Mouse (Mus musculus): ENCODE data around the gene Ehmt1. TPM values are rescaled to one million over a fixed set of nuclear protein-coding genes. Genes with fewer than 3 reads are reported as not detected.
A peak's percentile ranks its signal among the peaks of the same experiment; 100 is the strongest.

Gene Ehmt1
- polyA plus RNA-seq, 1 experiment: 0.72 TPM

DNA sequence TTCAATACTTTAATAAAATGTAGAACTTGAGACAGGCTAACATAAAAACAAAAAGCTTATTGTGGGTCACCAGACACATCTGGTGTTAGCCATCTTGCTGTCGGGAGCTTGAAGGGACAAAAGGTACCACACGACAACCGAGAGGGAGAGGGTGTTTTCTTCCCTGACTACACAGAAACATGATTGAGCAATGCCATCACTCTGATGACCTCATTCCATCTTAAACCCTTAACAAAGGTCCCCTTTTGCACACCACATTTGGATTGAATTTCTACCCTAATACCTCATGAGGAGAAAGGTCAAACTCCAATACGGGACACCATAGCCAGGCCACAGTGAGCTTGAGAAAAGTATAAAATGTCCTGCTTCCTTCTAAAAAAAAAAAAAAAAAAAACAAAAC, 132.2 kb downstream of the Ehmt1 start:
- no peak for TF ChIP-seq GATA1 (IDR thresholded peaks at IDR 0.05; ENCODE audit: low read length)
- TF ChIP-seq TAL1 (IDR thresholded peaks at IDR 0.05; ENCODE audit: low read length): no peak
- peaks cover 19% of the 10 kb centered on the region for H3K36me3 ChIP-seq (ENCODE audit: control insufficient read depth)
- no peaks in the 10 kb centered on the region for H3K27me3 ChIP-seq (ENCODE audit: control insufficient read depth)
- no peaks in the 10 kb centered on the region for H3K9me3 ChIP-seq (ENCODE audit: control insufficient read depth, low read length)
- H3K4me1 ChIP-seq (ENCODE audit: control insufficient read depth): no peaks in the 10 kb centered on the region
- H3K4me3 ChIP-seq (replicated peaks): no peak overlapping the region

DNA sequence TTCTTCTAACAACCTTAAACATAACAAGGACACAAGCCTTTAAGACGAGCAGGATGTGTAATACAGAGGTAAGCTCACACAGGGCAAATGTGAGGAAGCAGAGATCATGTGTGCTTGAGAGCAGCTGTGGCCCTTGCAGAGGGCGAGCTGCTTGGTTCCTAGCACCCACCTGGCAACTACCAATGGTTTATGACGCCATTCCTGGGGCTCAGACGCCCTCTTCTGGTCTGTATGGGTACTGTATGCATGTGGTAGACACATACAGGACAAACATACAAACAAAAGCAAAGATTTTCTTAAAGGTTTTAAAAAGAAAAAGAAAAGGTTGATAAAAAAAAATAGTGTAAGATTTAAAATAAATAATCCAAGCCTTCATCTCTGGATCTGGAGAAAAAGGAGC, 138.2 kb downstream of the Ehmt1 start:
- Histone ChIP-seq H3K27me3 (ENCODE audit: control insufficient read depth) (no peaks in the 10 kb centered on the region), H3K9me3 (ENCODE audit: control insufficient read depth, low read length) (no peaks in the 10 kb centered on the region; the same call in 1 of the 2 replicates), H3K36me3 (ENCODE audit: control insufficient read depth) (no peaks in the 10 kb centered on the region), H3K4me1 (ENCODE audit: control insufficient read depth) (no peaks in the 10 kb centered on the region), H3K4me3 (replicated peaks) (no peak overlapping the region)
- TF ChIP-seq TAL1 (IDR thresholded peaks at IDR 0.05; ENCODE audit: low read length): no peak
- no peak for TF ChIP-seq GATA1 (IDR thresholded peaks at IDR 0.05; ENCODE audit: low read length)

DNA sequence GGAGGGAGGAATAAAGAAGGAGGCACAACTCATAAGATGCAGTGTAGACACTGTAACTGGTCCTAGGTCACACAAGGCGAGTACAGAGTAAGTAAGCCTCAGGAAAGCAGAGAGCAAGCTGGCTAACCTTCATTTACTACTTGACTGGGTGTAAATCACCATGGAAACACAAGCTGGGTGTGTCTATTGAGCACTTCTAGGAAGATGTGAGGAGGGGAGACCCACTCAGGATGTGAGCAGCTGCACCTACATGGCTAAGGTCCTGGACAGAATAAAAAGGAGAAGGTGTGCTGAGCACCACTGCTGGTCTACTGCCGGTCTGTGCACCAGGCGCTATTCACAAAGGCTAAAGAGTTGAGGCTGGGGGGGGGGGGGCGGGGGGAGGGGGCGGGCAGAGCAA, 142.6 kb downstream of the Ehmt1 start:
- TF ChIP-seq TAL1 (IDR thresholded peaks at IDR 0.05; ENCODE audit: low read length) (no peak), GATA1 (IDR thresholded peaks at IDR 0.05; ENCODE audit: low read length) (no peak)
- no peaks in the 10 kb centered on the region for H3K27me3 ChIP-seq (ENCODE audit: control insufficient read depth)
- no peaks in the 10 kb centered on the region for H3K36me3 ChIP-seq (ENCODE audit: control insufficient read depth)
- no peaks in the 10 kb centered on the region for H3K4me1 ChIP-seq (ENCODE audit: control insufficient read depth)
- no peak overlapping the region for H3K4me3 ChIP-seq (replicated peaks)
- H3K9me3 ChIP-seq (ENCODE audit: control insufficient read depth, low read length): no peaks in the 10 kb centered on the region; the same call in 1 of the 2 replicates

DNA sequence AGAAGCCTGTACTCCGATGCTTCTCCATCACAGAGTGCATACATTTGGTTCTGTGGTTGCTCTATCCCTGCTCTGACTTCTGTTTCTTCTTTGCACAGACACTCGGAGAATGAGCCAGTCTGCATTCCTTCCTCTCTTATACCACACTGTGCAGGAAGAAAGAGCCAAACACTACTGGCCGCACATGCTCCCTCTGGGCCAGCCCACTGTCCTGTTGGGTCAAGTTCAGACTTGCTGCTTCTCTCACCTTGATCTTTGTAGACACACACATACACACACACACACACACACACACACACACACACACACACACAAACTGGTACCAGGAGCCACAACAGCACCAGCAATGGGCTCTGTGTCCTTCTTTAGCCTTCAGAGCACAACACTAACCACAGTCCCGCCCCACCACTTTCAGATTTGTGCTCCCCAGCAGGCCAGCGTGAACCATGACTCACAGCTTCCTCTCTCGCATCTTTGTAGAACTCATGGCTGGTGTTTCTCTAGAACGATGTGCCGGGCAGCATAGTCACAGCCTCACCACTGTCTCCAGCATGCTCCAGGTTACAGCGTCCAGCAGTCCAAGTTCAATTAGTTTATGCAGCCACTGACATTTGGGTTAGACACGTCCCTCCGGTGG, 143.3 kb downstream of the Ehmt1 start:
- TF ChIP-seq TAL1 (IDR thresholded peaks at IDR 0.05; ENCODE audit: low read length): no peak
- no peak for TF ChIP-seq GATA1 (IDR thresholded peaks at IDR 0.05; ENCODE audit: low read length)
- Histone ChIP-seq H3K36me3 (ENCODE audit: control insufficient read depth) (no peaks in the 10 kb centered on the region), H3K9me3 (ENCODE audit: control insufficient read depth, low read length) (no peaks in the 10 kb centered on the region), H3K4me3 (replicated peaks) (no peak overlapping the region), H3K4me1 (ENCODE audit: control insufficient read depth) (no peaks in the 10 kb centered on the region), H3K27me3 (ENCODE audit: control insufficient read depth) (no peaks in the 10 kb centered on the region)

DNA sequence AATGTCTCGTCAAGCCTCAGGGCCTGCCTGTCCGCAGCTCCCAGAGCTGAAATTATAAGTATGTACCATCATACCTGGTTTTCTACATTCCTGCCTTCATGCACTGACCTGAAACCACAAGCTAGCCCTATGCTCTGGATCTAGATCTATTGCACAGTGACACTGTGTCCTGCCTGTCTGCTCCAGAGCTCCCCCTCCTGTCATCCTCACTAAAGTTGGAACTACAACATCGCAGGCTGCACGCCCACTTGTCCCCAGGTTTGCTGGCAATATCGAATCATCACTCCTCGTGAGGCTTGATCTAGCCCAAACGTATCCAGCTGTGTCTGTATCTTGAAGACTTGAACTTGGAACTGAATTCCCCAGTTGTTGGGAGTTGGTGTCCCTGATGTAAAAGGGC, 144.6 kb downstream of the Ehmt1 start:
- TF ChIP-seq TAL1 (IDR thresholded peaks at IDR 0.05; ENCODE audit: low read length) (no peak), GATA1 (IDR thresholded peaks at IDR 0.05; ENCODE audit: low read length) (no peak)
- no peaks in the 10 kb centered on the region for H3K9me3 ChIP-seq (ENCODE audit: control insufficient read depth, low read length)

DNA sequence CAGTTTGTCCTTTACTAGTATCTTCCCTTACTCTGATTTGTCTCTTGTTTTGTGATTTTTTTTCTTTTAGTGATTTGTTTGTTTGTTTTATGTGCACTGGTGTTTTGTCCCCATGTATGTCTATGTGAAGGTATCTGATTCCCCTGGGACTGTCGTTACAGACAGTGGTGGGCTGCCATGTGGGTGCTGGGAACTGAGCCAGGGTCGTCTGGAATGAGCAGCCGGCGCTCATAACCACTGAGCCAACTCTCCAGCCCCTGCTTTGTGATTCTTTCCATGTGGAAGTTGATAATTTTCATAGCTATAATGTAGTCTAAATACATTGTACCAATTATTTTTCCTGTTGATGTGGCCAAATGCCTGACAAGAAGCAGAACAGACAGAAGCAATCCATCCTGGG, 148.6 kb downstream of the Ehmt1 start:
- Histone ChIP-seq H3K4me1 (ENCODE audit: control insufficient read depth) (no peaks in the 10 kb centered on the region), H3K27me3 (ENCODE audit: control insufficient read depth) (peaks cover 4% of the 10 kb centered on the region), H3K4me3 (replicated peaks) (no peak overlapping the region), H3K36me3 (ENCODE audit: control insufficient read depth) (no peaks in the 10 kb centered on the region), H3K9me3 (ENCODE audit: control insufficient read depth, low read length) (no peaks in the 10 kb centered on the region)
- TF ChIP-seq TAL1 (IDR thresholded peaks at IDR 0.05; ENCODE audit: low read length) (no peak), GATA1 (IDR thresholded peaks at IDR 0.05; ENCODE audit: low read length) (no peak)

More for the DNA sequence above, 144.6 kb downstream of the Ehmt1 start:
- Histone ChIP-seq H3K4me1 (ENCODE audit: control insufficient read depth) (no peaks in the 10 kb centered on the region), H3K36me3 (ENCODE audit: control insufficient read depth) (no peaks in the 10 kb centered on the region), H3K27me3 (ENCODE audit: control insufficient read depth) (no peaks in the 10 kb centered on the region), H3K4me3 (replicated peaks) (no peak overlapping the region)

DNA sequence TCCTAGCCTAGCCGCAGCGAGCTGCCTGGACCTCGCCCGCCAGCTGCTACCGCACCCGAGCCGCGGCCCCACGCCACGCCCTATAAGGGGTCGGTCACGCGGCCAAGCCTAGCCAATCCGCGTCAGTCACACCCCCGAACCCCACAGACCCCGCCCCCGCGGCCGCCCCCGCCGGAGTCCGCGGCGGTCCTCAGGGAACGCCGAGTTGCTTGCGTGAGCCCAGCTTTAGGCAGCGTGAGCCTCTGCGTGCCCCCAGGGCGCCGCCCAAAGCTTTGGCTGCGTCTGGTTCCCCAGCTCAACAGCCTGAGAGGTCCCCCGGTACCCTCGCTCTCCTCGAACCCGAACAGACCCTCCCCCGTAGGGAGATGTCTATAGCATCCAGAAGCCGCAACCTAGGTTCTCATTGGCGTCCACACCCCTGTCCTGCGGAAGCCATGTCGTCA, 156.3 kb downstream of the Ehmt1 start, which contains the start of gene Cacna1b:
Gene Cacna1b, minus strand, starts transcription at position 38 of the 443 bp plus-strand sequence.
- Histone ChIP-seq H3K4me3 (replicated peaks) (peak within 1 kb of the TSS; percentile 32), H3K27me3 (ENCODE audit: control insufficient read depth) (peaks cover 48% of the 10 kb centered on the region)

DNA sequence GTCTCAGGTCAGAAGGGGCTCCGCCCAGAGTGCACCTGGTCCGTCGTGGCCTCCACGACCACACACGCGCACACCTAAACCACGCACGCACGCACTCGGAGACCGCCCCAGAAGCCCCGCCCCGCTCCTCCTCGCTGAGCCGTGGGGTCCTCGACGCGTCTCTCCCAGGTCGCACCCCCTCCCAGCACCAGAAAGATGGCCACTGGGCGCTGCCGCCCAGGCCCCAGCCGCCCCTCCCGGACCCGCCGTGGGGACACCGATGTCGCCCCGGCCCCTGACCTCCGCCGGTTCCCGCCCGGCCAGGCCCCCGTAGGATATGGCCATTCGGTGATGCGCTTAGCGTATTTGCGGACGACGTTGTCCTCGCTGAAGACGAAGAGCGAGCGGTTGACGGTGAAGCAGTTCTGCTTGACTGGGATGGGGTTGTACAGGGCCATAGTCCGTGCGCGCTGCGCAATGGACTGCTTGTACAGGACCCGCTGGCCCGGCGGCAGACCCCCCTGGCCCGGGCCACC, 156.9 kb downstream of the Ehmt1 start:
- Histone ChIP-seq H3K4me1 (ENCODE audit: control insufficient read depth) (peaks cover 13% of the 10 kb centered on the region), H3K4me3 (replicated peaks) (no peak overlapping the region), H3K36me3 (ENCODE audit: control insufficient read depth) (no peaks in the 10 kb centered on the region), H3K9me3 (ENCODE audit: control insufficient read depth, low read length) (no peaks in the 10 kb centered on the region), H3K27me3 (ENCODE audit: control insufficient read depth) (peaks cover 48% of the 10 kb centered on the region)
- TF ChIP-seq TAL1 (IDR thresholded peaks at IDR 0.05; ENCODE audit: low read length) (no peak), GATA1 (IDR thresholded peaks at IDR 0.05; ENCODE audit: low read length) (no peak)

More for the DNA sequence above, 156.3 kb downstream of the Ehmt1 start, which contains the start of gene Cacna1b:
- peaks cover 13% of the 10 kb centered on the region for H3K4me1 ChIP-seq (ENCODE audit: control insufficient read depth)
- TF ChIP-seq TAL1 (IDR thresholded peaks at IDR 0.05; ENCODE audit: low read length) (no peak), GATA1 (IDR thresholded peaks at IDR 0.05; ENCODE audit: low read length) (no peak)
- H3K9me3 ChIP-seq (ENCODE audit: control insufficient read depth, low read length): no peaks in the 10 kb centered on the region
- H3K36me3 ChIP-seq (ENCODE audit: control insufficient read depth): no peaks in the 10 kb centered on the region

DNA sequence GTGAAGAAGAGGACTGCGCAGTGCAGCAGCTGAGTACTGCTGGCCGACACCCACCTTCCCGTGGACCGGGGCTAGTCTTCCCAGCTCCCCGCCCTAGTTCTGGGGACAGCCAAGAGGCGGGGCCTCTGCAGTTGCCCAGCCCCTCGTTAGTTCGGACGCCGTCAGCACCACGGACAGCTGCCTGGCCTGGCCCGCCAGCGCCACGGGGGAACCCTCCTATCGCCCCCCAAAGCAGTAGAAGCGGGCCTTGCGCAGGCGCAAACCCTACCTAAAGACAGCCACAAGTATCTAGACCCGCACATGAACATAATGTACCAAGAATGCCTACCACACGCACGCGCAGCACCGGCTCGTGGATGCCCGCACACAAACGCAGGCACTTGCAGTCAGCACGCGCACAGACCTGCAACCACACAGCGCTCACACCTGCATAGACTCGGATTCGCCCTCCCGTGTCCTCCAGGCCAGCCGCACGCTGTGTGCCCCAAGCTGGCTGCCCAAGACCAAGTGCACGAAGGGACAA, 157.4 kb downstream of the Ehmt1 start:
- Histone ChIP-seq H3K27me3 (ENCODE audit: control insufficient read depth) (peaks cover 48% of the 10 kb centered on the region), H3K4me3 (replicated peaks) (peak overlapping the region; percentile 17), H3K36me3 (ENCODE audit: control insufficient read depth) (no peaks in the 10 kb centered on the region), H3K9me3 (ENCODE audit: control insufficient read depth, low read length) (no peaks in the 10 kb centered on the region), H3K4me1 (ENCODE audit: control insufficient read depth) (peaks cover 13% of the 10 kb centered on the region)
- TF ChIP-seq TAL1 (IDR thresholded peaks at IDR 0.05; ENCODE audit: low read length) (no peak), GATA1 (IDR thresholded peaks at IDR 0.05; ENCODE audit: low read length) (no peak)
